Mouse (Mus musculus) gastrocnemius, adult 18-20 months (tissue): ENCODE measurements around the gene Msrb2. TPM values are rescaled to one million over a fixed set of nuclear protein-coding genes. Genes with fewer than 3 reads are reported as not detected.
A peak's percentile ranks its signal among the peaks of the same experiment; 100 is the strongest.

ENCODE experiments used
- DNase-seq: peaks from one replicate; pipeline ENCODE4 v3.0.0; 2021; ENCODE audit warnings: low spot score
- long read RNA-seq, 2 experiments: library from polyadenylated mRNA; stranded (forward); transcript quantifications; one replicate each; pipeline ENCODE4 v2.0.0; 2021
- total RNA-seq, 2 experiments: library from RNA; stranded (reverse); gene quantifications; 2 replicates each; pipeline ENCODE4 v1.2.3; 2021

Gene Msrb2
- total RNA-seq = 10 to 100 TPM; 14.6 to 19.4 TPM
- long read RNA-seq, experiment 1, transcript Msrb2-201 (5 exons, 1,196 nt) = major isoform, 34 of 42 reads
- long read RNA-seq, experiment 1, partial matches to known transcripts = 1 of 42 reads
- long read RNA-seq, experiment 1, other reads (novel, unspliced or antisense) = 7 of 42 reads
- long read RNA-seq, experiment 2, transcript Msrb2-201 (5 exons, 1,196 nt) = major isoform, 9 of 13 reads
- long read RNA-seq, experiment 2, partial matches to known transcripts = 0 of 13 reads
- long read RNA-seq, experiment 2, other reads (novel, unspliced or antisense) = 4 of 13 reads

DNA sequence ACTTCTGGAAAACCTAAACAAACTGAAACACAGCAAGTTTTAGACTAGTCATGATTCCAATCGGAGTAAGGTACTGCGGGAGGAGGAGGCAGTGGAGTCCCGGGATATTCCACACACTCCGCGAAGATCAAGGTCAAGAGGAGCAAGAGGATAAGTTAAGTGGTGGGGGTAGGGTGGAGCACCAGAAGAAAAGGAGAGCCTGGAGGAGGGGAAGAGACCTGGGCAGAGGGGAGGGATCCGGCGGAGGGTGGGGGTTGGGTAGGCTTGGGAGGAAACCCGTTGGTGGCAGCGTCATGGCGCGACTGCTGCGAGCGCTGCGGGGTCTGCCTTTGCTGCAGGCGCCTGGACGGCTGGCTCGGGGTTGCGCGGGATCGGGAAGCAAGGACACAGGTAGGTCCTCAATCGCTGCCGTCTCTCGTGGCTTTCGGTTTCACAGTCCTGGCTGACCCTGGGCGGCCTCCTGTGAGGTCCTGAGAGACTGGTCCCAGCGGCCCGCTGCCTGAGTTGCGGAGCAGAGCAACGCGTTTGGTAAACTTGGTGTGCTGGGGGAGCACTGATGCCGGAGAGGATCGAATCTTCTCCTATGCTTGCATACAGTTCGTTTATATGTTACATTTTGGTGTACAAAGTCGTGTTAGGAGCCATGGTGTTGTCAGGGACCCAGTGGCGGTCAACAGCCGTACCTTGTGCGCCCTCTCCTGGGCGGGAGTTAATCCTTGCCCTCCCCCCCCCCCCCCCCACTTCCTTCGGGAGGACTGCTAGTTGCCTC lies at the start of gene Msrb2:
TSS of gene Msrb2 (plus strand) at position 51 of the 769 bp plus-strand sequence.
- DNase-seq = peak; percentile 63

DNA sequence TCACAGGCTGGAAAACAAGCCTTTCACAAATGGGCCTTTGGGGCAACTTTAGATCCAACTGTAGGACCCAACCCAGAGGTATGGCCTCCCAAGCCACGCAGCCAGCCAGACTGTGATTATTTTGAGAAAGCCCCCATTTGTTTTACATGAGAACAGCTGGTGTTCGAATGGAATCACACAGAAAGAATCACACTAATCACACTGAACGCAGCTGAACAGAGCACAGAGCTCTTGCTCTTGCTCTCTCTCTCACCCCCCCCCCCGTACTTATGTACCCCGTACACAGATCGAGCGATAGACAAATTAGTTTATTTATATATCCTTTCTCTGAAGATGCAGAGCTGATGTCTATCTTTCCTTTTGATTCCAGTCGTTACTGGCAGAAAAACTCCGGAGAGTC lies 48.8 kb upstream of the Msrb2 start:
- DNase-seq = no peak

DNA sequence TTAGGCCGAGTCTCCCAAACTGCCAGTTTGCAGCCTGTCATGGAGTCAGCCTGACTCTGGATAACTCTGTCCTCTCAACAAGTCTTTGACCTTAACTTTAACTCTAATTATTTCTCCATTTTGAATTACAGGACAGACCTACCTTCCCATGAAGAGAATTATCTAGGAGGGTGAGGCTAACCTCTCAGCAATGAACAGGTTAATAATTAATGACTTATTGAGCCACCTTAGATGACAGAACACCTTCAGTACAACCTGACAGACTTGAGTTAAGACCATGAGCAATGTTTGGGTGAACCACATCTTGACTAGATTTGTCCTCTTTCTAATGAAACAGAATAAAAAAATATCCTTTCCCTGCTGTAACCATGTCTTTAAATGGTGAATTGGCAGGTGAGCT lies 44.9 kb upstream of the Msrb2 start:
- DNase-seq = no peak

DNA sequence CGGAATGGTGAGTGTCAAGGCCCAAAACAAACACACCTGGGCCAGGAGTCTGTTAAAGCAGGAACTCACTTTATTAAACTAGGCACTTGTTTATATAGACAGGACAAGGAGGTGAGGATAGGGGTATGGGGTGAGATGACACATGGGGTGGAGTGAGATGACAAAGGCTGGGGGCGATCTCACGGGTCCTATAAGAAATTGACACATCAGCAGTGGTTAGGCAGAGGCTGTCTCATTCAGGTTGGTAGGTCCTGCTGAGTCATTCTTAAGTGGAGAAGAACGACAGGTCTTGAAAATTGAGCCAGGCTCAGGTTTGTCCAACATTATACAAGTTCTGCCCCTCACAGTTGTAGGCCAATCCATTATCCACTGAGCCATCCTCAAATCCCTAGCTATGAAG lies 43.4 kb upstream of the Msrb2 start:
- DNase-seq = no peak

- DNase-seq = peak; percentile 8
Measured at GRCm38 (mm10) chr2:19343901-19344635, 27.2 kb upstream of the Msrb2 start.

DNA sequence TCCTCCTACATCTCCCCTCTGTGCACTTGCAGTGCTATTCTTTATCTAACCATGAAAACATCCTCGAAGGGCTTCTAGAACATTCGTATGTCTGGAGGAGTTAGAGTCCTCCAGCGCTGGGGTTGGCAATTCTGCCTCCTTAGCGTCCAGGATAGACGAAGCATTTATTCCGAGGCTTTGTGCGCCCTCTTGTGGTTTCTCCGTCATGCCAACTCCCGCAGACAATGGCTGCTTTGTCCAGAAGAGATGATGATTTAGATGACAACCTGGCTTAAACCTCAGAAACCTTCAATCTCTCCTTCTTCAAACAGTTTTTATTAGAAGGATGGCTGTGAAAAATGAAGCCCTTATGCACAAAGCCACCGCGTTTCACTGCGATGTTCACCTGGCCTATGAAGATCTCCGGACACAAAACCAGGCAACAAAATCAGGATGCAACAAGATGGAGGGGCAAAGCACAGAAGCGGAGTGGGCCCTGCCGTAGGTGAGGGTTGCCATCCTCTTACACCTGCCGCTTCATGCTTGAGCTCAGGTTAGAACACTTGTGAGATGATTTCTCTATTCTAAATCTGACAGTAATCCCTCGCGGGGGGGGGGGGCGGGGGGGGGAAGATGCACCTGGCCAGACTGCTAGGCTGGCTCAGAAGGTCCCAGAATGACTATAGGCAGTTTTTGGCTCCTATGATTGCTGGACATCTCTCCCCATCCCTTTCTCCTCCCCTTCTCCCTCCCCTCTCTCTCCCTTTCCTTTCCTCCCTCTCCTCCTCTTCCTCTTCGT lies 26.4 kb upstream of the Msrb2 start:
- DNase-seq = peak; percentile 85

DNA sequence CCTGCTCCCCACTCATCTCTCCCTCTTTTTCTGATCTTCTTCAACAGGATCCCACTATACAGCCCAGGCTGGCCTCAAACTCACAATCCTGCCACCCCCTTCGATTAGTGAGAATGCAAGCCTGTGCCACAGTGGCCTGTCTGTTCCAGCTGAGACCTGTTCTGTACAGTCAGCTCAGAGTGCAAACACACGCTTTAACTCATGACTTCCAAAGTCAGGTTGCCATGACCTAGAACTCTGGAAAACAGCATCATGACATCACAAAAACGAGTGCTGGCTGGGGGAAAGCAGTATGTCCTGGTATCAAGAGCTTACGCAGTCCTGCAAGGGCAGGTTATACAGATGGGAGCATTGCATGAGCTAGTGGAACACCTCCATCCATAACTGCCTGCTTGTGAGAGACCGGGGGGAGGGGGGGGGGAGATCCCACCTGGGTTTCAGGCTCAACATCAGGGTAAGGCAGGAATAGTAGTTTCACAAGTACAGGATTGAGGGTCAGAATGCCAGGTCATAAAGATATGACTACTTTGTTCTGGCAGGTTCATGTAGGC lies 25.8 kb upstream of the Msrb2 start:
- DNase-seq = no peak

- DNase-seq = no peak
Measured at GRCm38 (mm10) chr2:19348454-19348853, 22.8 kb upstream of the Msrb2 start.

DNA sequence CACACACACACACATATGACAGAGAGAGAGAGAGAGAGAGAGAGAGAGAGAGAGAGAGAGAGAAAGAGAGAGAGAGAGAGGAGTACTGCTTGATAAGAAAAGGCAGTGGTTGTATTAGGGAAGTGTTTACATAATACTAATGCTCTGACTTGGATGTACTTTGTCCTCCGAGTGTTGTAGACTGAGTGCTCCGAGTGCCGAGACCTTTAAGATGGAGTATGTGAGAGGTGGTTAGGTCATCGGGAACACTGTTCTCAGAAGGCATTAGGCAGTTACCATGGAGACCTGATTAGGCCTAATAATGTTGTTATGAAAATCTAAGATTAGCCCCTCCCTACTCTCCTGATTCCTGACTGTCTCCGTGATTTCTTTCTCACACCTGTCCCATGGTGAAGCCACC lies 21.1 kb upstream of the Msrb2 start:
- DNase-seq = no peak

GRCm38 (mm10) chr2:19351615-19352253 lies 19.5 kb upstream of the Msrb2 start:
- DNase-seq = no peak

- no peak for DNase-seq
Measured at GRCm38 (mm10) chr2:19353158-19353557, 18.1 kb upstream of the Msrb2 start.

- DNase-seq = no peak
Measured at GRCm38 (mm10) chr2:19362880-19363279, 8.4 kb upstream of the Msrb2 start.

DNA sequence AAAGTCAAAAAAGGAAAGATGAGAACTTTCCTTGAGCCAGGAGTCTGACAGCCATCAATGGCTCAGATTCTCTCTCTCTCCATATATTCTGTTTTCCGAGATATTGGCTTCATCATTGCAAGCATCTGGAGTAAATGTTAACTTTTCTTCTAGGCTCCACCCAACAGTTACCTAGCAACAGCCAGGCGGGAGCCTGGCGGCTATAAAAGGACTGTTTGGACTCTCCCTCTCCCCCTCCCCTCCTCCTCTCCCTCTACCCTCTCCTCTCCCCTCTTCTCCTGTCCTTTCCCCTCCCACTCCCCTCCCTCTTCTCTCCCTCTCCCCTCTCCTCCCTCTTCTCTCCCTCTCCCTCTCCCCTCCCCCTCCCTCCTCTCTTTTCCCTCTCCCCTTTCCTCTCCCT lies 4.8 kb upstream of the Msrb2 start:
- DNase-seq = no peak

DNA sequence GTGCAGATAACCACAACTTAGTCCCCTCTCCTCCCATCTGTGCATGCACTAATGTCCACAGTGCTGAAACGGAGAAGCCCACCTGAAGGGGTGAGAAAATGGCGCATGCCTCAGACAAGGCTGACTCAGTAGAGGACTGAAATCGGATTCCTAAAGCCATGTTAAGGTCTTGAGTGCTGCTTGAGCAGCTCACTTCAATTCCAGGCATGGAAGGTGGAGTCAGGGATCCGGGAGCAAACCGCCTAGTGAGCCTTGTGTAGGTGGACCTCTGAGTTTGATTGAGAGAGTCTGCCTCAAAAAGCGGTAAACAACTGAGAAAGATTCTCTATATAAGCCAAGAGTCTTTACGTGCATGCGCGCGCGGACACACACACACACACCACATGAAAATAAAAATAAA lies 4.1 kb upstream of the Msrb2 start:
- no peak for DNase-seq

- DNase-seq = no peak
Measured at GRCm38 (mm10) chr2:19373695-19374094, 2.5 kb downstream of the Msrb2 start.

DNA sequence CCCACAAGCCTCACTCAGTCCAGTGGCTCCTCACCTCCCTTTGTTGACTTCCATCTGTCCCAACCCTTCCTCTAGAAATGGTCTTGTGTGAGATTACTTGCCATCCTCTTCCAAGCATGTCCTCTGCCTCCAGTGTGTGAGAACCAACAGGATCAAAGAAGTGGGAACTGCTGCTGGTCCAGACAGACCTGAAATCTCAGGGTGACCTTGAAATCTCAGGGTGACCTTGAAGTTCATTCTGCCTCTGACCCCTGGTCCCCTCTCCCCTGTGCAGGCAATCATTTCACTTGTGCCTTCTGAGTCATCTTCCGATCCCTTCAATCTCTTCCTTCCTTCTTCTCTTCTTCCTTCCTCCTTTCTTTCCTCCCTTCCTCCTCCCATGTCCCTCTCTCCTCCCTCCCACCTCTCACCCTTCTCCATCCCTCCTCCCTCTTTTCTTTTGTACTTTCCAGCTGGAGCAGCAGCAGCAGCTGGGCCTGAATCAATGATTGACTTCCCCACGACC lies 9.3 kb downstream of the Msrb2 start:
- DNase-seq = no peak

DNA sequence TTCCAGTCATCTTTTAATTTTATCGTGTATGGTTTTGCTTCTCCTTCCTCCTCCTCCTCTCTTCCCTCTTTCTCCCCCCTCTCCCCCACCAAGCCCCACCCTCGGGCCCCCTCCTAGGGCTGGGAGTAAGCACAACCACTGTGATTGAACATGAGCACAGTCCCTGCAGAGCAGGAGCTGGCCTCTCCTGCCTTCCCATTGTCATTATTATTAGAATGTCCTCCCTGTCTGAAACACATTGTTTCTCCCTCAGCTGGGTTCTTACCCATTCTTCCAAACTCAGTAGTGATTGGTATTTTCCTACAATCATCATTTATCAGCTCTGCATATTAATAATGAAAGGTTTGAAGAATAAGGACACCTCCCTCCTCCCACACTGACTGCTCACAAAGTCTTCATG lies 9.7 kb downstream of the Msrb2 start:
- DNase-seq = no peak

DNA sequence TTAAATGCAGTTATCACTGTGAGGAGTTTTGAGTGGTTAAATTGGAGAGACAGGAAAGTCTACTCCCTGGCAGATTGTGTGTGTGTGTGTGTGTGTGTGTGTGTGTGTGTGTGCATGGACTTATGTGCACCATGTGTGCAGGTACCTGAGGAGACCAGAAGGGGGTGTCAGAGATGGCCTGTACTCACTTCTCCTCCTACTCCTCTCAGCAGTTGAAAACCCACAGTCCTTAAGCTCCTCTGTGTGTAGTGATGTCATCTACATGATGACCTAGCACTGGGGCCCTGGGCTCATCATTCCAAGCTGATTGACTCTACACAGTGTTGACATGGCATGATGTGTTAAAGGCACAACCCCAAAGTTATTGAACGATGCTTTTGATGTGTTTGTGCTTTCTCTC lies 11.0 kb downstream of the Msrb2 start:
- DNase-seq = no peak

GRCm38 (mm10) chr2:19383006-19383405 lies 11.8 kb downstream of the Msrb2 start:
- DNase-seq = no peak

GRCm38 (mm10) chr2:19385772-19386171 lies 14.5 kb downstream of the Msrb2 start:
- DNase-seq = no peak
